Mouse (Mus musculus): ENCODE results near the gene P4hb. TPM values are rescaled to one million over a fixed set of nuclear protein-coding genes. Genes with fewer than 3 reads are reported as not detected.

Gene P4hb
- polyA plus RNA-seq, 1 experiment = 1,223 TPM

GRCm38 (mm10) chr11:120613976-120614375 lies 40.9 kb upstream of the P4hb start:
- H3K4me1 ChIP-seq = peaks cover 85% of the 10 kb centered on the region
- TF ChIP-seq GATA1 (IDR thresholded peaks at IDR 0.05; ENCODE audit: borderline replicate concordance, low read length) (no peak), FLI1 (IDR thresholded peaks at IDR 0.05; ENCODE audit: low read length) (no peak)
- no peak overlapping the region for H3K4me3 ChIP-seq (replicated peaks)
- H3K9me3 ChIP-seq = no peaks in the 10 kb centered on the region
- no peaks in the 10 kb centered on the region for H3K27me3 ChIP-seq (replicated peaks)
- peaks cover 84% of the 10 kb centered on the region for H3K36me3 ChIP-seq (replicated peaks; ENCODE audit: low read length)

DNA sequence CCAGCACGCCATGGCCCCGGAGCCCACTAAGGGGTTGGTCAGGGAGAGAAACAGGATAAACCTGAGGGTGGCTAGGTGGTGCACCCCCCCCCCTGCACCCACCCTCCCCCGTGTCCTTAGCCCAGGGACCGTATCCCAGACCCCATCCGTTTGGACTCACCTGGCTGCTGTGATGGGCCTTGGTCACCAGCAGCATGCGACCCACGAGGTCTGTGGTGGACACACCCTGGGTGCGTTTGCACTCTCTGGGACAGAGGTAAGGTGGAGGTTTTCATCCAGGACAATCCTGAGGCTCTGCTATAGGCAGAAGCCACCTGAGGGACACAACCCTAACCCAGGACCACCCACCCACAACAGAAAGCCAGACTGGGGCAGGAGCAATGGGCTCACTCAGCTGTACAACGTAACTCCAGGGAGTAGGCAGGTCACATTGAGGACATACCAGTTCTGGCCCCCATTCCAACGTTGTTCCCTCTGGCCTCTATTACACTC lies 40.5 kb upstream of the P4hb start:
- no peaks in the 10 kb centered on the region for H3K9me3 ChIP-seq
- H3K4me1 ChIP-seq = peaks cover 85% of the 10 kb centered on the region
- no peak overlapping the region for H3K4me3 ChIP-seq (replicated peaks)
- H3K27me3 ChIP-seq (replicated peaks) = no peaks in the 10 kb centered on the region
- peaks cover 84% of the 10 kb centered on the region for H3K36me3 ChIP-seq (replicated peaks; ENCODE audit: low read length)
- no peak for TF ChIP-seq GATA1 (IDR thresholded peaks at IDR 0.05; ENCODE audit: borderline replicate concordance, low read length)
- TF ChIP-seq FLI1 (IDR thresholded peaks at IDR 0.05; ENCODE audit: low read length) = no peak

- H3K36me3 ChIP-seq (replicated peaks; ENCODE audit: low read length) = peaks cover 85% of the 10 kb centered on the region
- TF ChIP-seq FLI1 (IDR thresholded peaks at IDR 0.05; ENCODE audit: low read length) (no peak), GATA1 (IDR thresholded peaks at IDR 0.05; ENCODE audit: borderline replicate concordance, low read length) (no peak)
Measured at GRCm38 (mm10) chr11:120612763-120613162, 39.7 kb upstream of the P4hb start.

DNA sequence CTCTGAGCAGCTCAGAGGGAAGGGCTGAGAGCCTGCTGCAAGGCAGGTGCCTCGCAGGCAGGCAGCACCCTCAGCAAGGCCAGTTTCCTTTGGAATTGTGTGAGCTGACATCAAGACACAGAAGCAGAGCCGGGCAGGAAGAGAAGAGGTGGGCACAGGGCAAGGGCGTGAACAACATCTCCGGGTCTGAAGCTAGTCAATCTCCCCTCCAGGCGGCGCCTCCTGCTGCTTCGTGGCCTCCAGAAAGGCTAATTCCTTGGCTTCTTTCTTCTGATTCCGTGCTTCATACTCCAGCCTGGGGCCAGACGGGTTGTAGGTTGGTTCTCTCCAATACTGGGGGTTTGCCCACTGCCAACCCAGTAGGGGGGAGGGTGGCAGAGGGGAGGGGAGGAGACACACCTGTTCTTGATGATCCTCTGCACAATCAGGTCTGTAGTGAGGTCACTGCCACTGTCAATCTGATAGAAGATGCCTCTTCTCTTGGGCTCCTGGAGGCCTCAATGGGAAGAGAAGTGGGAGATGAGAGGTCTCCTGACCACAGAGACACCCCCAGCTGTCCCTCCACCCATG lies 37.5 kb upstream of the P4hb start:
- H3K9me3 ChIP-seq = no peaks in the 10 kb centered on the region
- peaks cover 86% of the 10 kb centered on the region for H3K4me1 ChIP-seq
- TF ChIP-seq GATA1 (IDR thresholded peaks at IDR 0.05; ENCODE audit: borderline replicate concordance, low read length) = no peak
- no peak for TF ChIP-seq FLI1 (IDR thresholded peaks at IDR 0.05; ENCODE audit: low read length)
- H3K4me3 ChIP-seq (replicated peaks) = no peak overlapping the region
- peaks cover 97% of the 10 kb centered on the region for H3K36me3 ChIP-seq (replicated peaks; ENCODE audit: low read length)
- H3K27me3 ChIP-seq (replicated peaks) = no peaks in the 10 kb centered on the region

More at GRCm38 (mm10) chr11:120612763-120613162, 39.7 kb upstream of the P4hb start:
- peaks cover 85% of the 10 kb centered on the region for H3K4me1 ChIP-seq
- peak overlapping the region; percentile 5 for H3K4me3 ChIP-seq (replicated peaks)
- no peaks in the 10 kb centered on the region for H3K27me3 ChIP-seq (replicated peaks)
- H3K9me3 ChIP-seq = no peaks in the 10 kb centered on the region

DNA sequence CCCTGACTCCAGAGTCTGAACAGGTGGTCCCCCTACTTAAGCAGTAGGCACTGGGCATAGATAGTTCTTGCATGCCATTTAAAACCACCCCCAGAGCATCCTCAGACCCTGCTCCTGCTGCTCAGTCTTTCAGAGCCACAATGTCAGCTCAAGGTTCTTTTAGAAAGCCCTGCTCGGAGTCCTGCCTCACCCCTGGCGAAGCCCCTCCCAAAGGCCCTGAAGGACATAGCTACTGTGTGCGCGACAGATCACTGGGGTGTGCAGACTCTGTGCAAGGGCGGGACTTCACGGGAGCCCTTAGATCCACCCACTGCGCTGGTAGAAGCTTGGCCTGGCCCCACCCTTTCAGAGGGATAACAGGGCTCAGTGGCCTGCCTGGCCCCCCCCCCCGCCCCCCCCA lies 36.2 kb upstream of the P4hb start:
- H3K36me3 ChIP-seq (replicated peaks; ENCODE audit: low read length) = peaks cover 98% of the 10 kb centered on the region

DNA sequence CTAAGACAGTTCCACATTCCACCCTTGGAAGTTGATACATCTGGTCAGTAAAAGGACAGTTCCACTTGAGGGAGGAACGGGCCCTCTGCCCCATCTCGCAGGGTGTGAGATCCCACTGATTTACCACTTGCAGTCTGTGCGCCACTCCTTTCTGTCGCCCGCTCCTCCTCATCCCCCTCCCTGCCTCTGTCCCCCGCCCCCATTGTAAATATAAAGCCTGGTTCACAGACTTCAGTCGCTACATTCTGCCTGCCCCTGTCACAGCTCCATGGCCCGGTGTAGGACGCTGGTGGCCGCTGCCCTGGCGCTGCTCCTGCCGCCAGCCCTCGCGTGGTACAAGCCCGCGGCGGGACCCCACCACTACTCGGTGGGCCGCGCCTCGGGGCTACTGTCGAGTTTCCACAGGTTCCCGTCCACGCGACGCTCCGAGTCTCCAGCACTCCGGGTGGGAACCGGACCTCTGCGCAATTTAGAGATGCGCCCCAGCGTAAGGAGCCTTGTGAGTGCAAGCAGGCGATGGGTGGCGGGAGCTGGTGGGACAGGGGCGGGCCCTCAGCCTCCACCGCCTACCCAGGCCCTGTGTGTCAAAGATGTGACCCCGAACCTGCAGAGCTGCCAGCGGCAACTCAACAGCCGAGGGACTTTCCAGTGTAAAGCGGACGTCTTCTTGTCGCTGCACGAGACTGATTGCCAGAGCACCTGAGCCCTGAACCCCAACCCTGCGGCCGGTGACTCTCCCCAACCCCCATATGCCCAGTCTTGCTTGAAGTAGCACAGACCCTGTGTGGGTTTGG lies 35.4 kb upstream of the P4hb start, which contains the start of gene Npb:
Npb (plus strand) TSS at position 237 of the 794 bp plus-strand sequence.
- no peak for TF ChIP-seq FLI1 (IDR thresholded peaks at IDR 0.05; ENCODE audit: low read length)
- no peak for TF ChIP-seq GATA1 (IDR thresholded peaks at IDR 0.05; ENCODE audit: borderline replicate concordance, low read length)
- Histone ChIP-seq H3K9me3 (no peaks in the 10 kb centered on the region), H3K4me3 (replicated peaks) (no peak within 1 kb of the TSS), H3K4me1 (peaks cover 73% of the 10 kb centered on the region), H3K36me3 (replicated peaks; ENCODE audit: low read length) (peaks cover 98% of the 10 kb centered on the region), H3K27me3 (replicated peaks) (no peaks in the 10 kb centered on the region)

More for the DNA sequence above, 36.2 kb upstream of the P4hb start:
- TF ChIP-seq FLI1 (IDR thresholded peaks at IDR 0.05; ENCODE audit: low read length) (no peak), GATA1 (IDR thresholded peaks at IDR 0.05; ENCODE audit: borderline replicate concordance, low read length) (no peak)
- no peaks in the 10 kb centered on the region for H3K9me3 ChIP-seq
- H3K4me3 ChIP-seq (replicated peaks) = no peak overlapping the region
- peaks cover 82% of the 10 kb centered on the region for H3K4me1 ChIP-seq
- no peaks in the 10 kb centered on the region for H3K27me3 ChIP-seq (replicated peaks)

GRCm38 (mm10) chr11:120606764-120607163 lies 33.7 kb upstream of the P4hb start:
- Histone ChIP-seq H3K4me1 (peaks cover 63% of the 10 kb centered on the region), H3K9me3 (no peaks in the 10 kb centered on the region), H3K36me3 (replicated peaks; ENCODE audit: low read length) (peaks cover 98% of the 10 kb centered on the region), H3K27me3 (replicated peaks) (no peaks in the 10 kb centered on the region), H3K4me3 (replicated peaks) (no peak overlapping the region)
- TF ChIP-seq GATA1 (IDR thresholded peaks at IDR 0.05; ENCODE audit: borderline replicate concordance, low read length) (no peak), FLI1 (IDR thresholded peaks at IDR 0.05; ENCODE audit: low read length) (no peak)

- H3K27me3 ChIP-seq (replicated peaks) = no peaks in the 10 kb centered on the region
- H3K4me1 ChIP-seq = peaks cover 56% of the 10 kb centered on the region
- H3K9me3 ChIP-seq = no peaks in the 10 kb centered on the region
- peaks cover 95% of the 10 kb centered on the region for H3K36me3 ChIP-seq (replicated peaks; ENCODE audit: low read length)
- TF ChIP-seq FLI1 (IDR thresholded peaks at IDR 0.05; ENCODE audit: low read length) (no peak), GATA1 (IDR thresholded peaks at IDR 0.05; ENCODE audit: borderline replicate concordance, low read length) (no peak)
- H3K4me3 ChIP-seq (replicated peaks) = no peak overlapping the region
Measured at GRCm38 (mm10) chr11:120605667-120606066, 32.6 kb upstream of the P4hb start.

- Histone ChIP-seq H3K4me1 (peaks cover 59% of the 10 kb centered on the region), H3K27me3 (replicated peaks) (no peaks in the 10 kb centered on the region), H3K36me3 (replicated peaks; ENCODE audit: low read length) (peaks cover 85% of the 10 kb centered on the region), H3K9me3 (no peaks in the 10 kb centered on the region), H3K4me3 (replicated peaks) (no peak overlapping the region)
- TF ChIP-seq GATA1 (IDR thresholded peaks at IDR 0.05; ENCODE audit: borderline replicate concordance, low read length) = no peak
- TF ChIP-seq FLI1 (IDR thresholded peaks at IDR 0.05; ENCODE audit: low read length) = no peak
Measured at GRCm38 (mm10) chr11:120603545-120603944, 30.5 kb upstream of the P4hb start.

DNA sequence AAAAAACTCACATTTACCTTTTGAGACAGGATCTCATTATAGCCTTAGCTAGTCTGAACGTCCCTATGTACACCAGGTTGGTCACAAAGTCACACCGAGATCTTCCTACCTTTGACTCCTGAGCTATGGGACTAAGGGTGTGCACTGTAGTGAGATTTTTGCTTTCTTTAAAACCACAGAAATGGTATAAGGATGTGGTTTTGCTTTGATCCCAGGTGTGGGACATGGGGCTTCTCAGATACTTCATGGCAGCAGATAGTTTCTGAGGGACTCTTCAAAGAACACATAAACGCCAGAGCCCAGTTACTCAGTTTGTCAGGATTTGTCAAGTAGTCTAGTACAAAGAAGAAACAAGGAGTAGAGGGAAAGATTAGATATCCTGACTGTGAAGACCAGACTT lies 27.7 kb upstream of the P4hb start:
- TF ChIP-seq FLI1 (IDR thresholded peaks at IDR 0.05; ENCODE audit: low read length) = no peak
- TF ChIP-seq GATA1 (IDR thresholded peaks at IDR 0.05; ENCODE audit: borderline replicate concordance, low read length) = no peak
- no peaks in the 10 kb centered on the region for H3K27me3 ChIP-seq (replicated peaks)
- peaks cover 66% of the 10 kb centered on the region for H3K36me3 ChIP-seq (replicated peaks; ENCODE audit: low read length)
- no peak overlapping the region for H3K4me3 ChIP-seq (replicated peaks)
- H3K4me1 ChIP-seq = peaks cover 54% of the 10 kb centered on the region
- H3K9me3 ChIP-seq = no peaks in the 10 kb centered on the region

Measured in megakaryocyte, embryonic 14.5 days (primary cell).